30 mouse cellular contexts compared by ENCODE assay signal in genomic region chr1:71632387-71632786, GRCm38 (mm10).
"Had no signal": no experiment of that assay in that cellular context is flagged by ENCODE, and none has a peak within 500 bp of the region (broad histone marks: within the 10 kb centered on the region; RNA-seq: fewer than 3 reads in every experiment).

No protein-coding gene starts in this region.

- H3K36me3 ChIP-seq: hindbrain, embryonic 15.5 days had no signal

- ATAC-seq: hindbrain, embryonic 16.5 days; hindbrain, postnatal 0 days; inflammation-experienced regulatory T-cells, adult 6 months; intestine, embryonic 15.5 days; intestine, embryonic 16.5 days; intestine, postnatal 0 days had no signal

- H3K4me1 ChIP-seq: heart, embryonic 10.5 days; heart, embryonic 15.5 days; hindbrain, embryonic 10.5 days; hindbrain, embryonic 12.5 days; hindbrain, embryonic 13.5 days; hindbrain, embryonic 15.5 days; intestine, embryonic 15.5 days; kidney, embryonic 15.5 days had no signal

- H3K4me2 ChIP-seq: heart, embryonic 11.5 days; heart, embryonic 12.5 days; heart, embryonic 13.5 days; heart, embryonic 15.5 days; hindbrain, embryonic 12.5 days; hindbrain, embryonic 13.5 days; hindbrain, embryonic 14.5 days; hindbrain, embryonic 15.5 days; intestine, embryonic 15.5 days; kidney, embryonic 15.5 days had no signal

- H3K27me3 ChIP-seq: heart, embryonic 12.5 days; heart, embryonic 13.5 days; heart, embryonic 15.5 days; hindbrain, embryonic 12.5 days; hindbrain, embryonic 13.5 days; hindbrain, embryonic 15.5 days; intestine, embryonic 15.5 days; kidney, embryonic 15.5 days had no signal

- H3K9ac ChIP-seq: heart, embryonic 12.5 days; heart, embryonic 13.5 days; heart, embryonic 15.5 days; hindbrain, embryonic 12.5 days; hindbrain, embryonic 13.5 days; hindbrain, embryonic 14.5 days; hindbrain, embryonic 15.5 days; intestine, embryonic 15.5 days; kidney, embryonic 15.5 days had no signal

- H3K27ac ChIP-seq: heart, embryonic 10.5 days; heart, embryonic 13.5 days; heart, embryonic 15.5 days; hindbrain, embryonic 10.5 days; hindbrain, embryonic 12.5 days; hindbrain, embryonic 13.5 days; hindbrain, embryonic 14.5 days; hindbrain, embryonic 15.5 days; hindbrain, postnatal 0 days; intestine, embryonic 15.5 days; kidney, embryonic 15.5 days; kidney, postnatal 0 days; layer of hippocampus, adult 2 months had no signal

- H3K4me3 ChIP-seq: heart, embryonic 10.5 days; heart, embryonic 12.5 days; heart, embryonic 13.5 days; heart, embryonic 15.5 days; hindbrain, embryonic 10.5 days; hindbrain, embryonic 12.5 days; hindbrain, embryonic 13.5 days; hindbrain, embryonic 15.5 days; intestine, embryonic 15.5 days; kidney, embryonic 15.5 days; layer of hippocampus, adult 2 months had no signal

- H3K9me3 ChIP-seq: heart, embryonic 10.5 days; heart, embryonic 12.5 days; heart, embryonic 13.5 days; heart, embryonic 15.5 days; hindbrain, embryonic 10.5 days; hindbrain, embryonic 12.5 days; hindbrain, embryonic 13.5 days; hindbrain, embryonic 15.5 days; intestine, embryonic 15.5 days; kidney, embryonic 15.5 days had no signal

- DNase-seq: heart, postnatal 10 days; heart, postnatal 14 days; heart, postnatal 36 days; heart, postnatal 4 days; kidney, adult 11 months; kidney, adult 18-20 months; kidney, postnatal 10 days; kidney, postnatal 14 days; kidney, postnatal 25 days; layer of hippocampus, adult 9-11 months; layer of hippocampus, postnatal 36 days had no signal
